Mouse (Mus musculus) embryonic fibroblast, embryonic 13.5 days (primary cell): ENCODE data around the gene Cldn9. TPM values are rescaled to one million over a fixed set of nuclear protein-coding genes. Genes with fewer than 3 reads are reported as not detected.
A peak's percentile ranks its signal among the peaks of the same experiment; 100 is the strongest.

ENCODE experiments used
- H3K27ac ChIP-seq: 2 replicates; pipeline ENCODE4 v1.5.1; 2012; ENCODE audit warnings: low read length, control low read depth, inconsistent platforms; ENCODE audit not compliant: insufficient read depth
- H3K4me1 ChIP-seq: 2 replicates; pipeline ENCODE4 v1.6.1; 2011; ENCODE audit warnings: low read length; ENCODE audit not compliant: control insufficient read depth, insufficient read depth
- H3K4me3 ChIP-seq: 2 replicates; pipeline ENCODE4 v1.5.1; 2011; ENCODE audit warnings: mild to moderate bottlenecking, control low read depth, low read length; ENCODE audit not compliant: insufficient read depth
- CTCF ChIP-seq: IDR thresholded peaks from 2 replicates; pipeline ENCODE4 v1.5.1; 2011; ENCODE audit warnings: mild to moderate bottlenecking, control low read depth, low read length, moderate library complexity, borderline replicate concordance; ENCODE audit not compliant: insufficient read depth
- POLR2A ChIP-seq: IDR thresholded peaks from 2 replicates; pipeline ENCODE4 v1.6.1; 2011; ENCODE audit warnings: low read depth, mild to moderate bottlenecking, control low read depth, low read length, moderate library complexity
- polyA plus RNA-seq: library from polyadenylated mRNA; stranded (reverse); fragments of >200 nt; gene quantifications from 2 replicates; pipeline ENCODE4 v1.2.4, GENCODE M21; 2011; ENCODE audit warnings: low read depth; ENCODE audit not compliant: missing spikeins, insufficient read length

Gene Cldn9
- polyA plus RNA-seq, 1 experiment: not detected

GRCm38 (mm10) chr17:23680336-23680735 is 3.5 kb downstream of the Cldn9 start:
- H3K27ac ChIP-seq: no peak overlapping the region
- TF ChIP-seq POLR2A: no peak
- TF ChIP-seq CTCF: no peak
- H3K4me3 ChIP-seq: no peak overlapping the region
- no peaks in the 10 kb centered on the region for H3K4me1 ChIP-seq

GRCm38 (mm10) chr17:23679127-23679835 is 4.5 kb downstream of the Cldn9 start, which contains the start of gene Cldn6:
Gene Cldn6 (plus strand): TSS chr17:23679249.
- Histone ChIP-seq H3K27ac (no peak within 1 kb of the TSS), H3K4me3 (no peak within 1 kb of the TSS), H3K4me1 (no peaks in the 10 kb centered on the region)
- TF ChIP-seq POLR2A (no peak), CTCF (no peak)

GRCm38 (mm10) chr17:23677236-23677679 is 6.6 kb downstream of the Cldn9 start, which contains the start of gene Tnfrsf12a:
Gene Tnfrsf12a (minus strand): TSS chr17:23677468.
- TF ChIP-seq POLR2A (peak; percentile 99), CTCF (no peak)
- no peaks in the 10 kb centered on the region for H3K4me1 ChIP-seq
- peak within 1 kb of the TSS; percentile 83 for H3K4me3 ChIP-seq
- H3K27ac ChIP-seq: peak within 1 kb of the TSS; percentile 98

- H3K27ac ChIP-seq: peak overlapping the region; percentile 98
- no peaks in the 10 kb centered on the region; the same call in 1 of the 2 replicates for H3K4me1 ChIP-seq
These were observed 7.3 kb downstream of the Cldn9 start for GRCm38 (mm10) chr17:23676473-23677031.

GRCm38 (mm10) chr17:23675564-23676281 is 8.1 kb downstream of the Cldn9 start:
- Histone ChIP-seq H3K4me3 (peak overlapping the region; percentile 83), H3K4me1 (no peaks in the 10 kb centered on the region; the same call in 1 of the 2 replicates), H3K27ac (peak overlapping the region; percentile 98)
- TF ChIP-seq CTCF (no peak), POLR2A (peak; percentile 77)

More at GRCm38 (mm10) chr17:23676473-23677031, 7.3 kb downstream of the Cldn9 start:
- TF ChIP-seq POLR2A (0 out of 2 replicates have a peak, but pooled peaks have one; percentile 47), CTCF (no peak)
- peak overlapping the region; percentile 83 for H3K4me3 ChIP-seq

GRCm38 (mm10) chr17:23675127-23675526 is 8.7 kb downstream of the Cldn9 start:
- TF ChIP-seq POLR2A (peak; percentile 52; the same call in 1 of the 2 replicates), CTCF (no peak)
- H3K27ac ChIP-seq: peak overlapping the region; percentile 98
- no peaks in the 10 kb centered on the region; the same call in 1 of the 2 replicates for H3K4me1 ChIP-seq
- H3K4me3 ChIP-seq: peak overlapping the region; percentile 83

GRCm38 (mm10) chr17:23674271-23674952 is 9.4 kb downstream of the Cldn9 start:
- Histone ChIP-seq H3K27ac (peak overlapping the region; percentile 98), H3K4me3 (peak overlapping the region; percentile 83), H3K4me1 (no peaks in the 10 kb centered on the region; the same call in 1 of the 2 replicates)
- TF ChIP-seq POLR2A (peak; percentile 41), CTCF (no peak)

GRCm38 (mm10) chr17:23673424-23674073 is 10.3 kb downstream of the Cldn9 start, which contains the start of the genes Hcfc1r1 and Thoc6:
Gene Hcfc1r1 (plus strand): TSS chr17:23673596.
Gene Thoc6 (minus strand): TSS chr17:23673882.
- H3K4me1 ChIP-seq: no peaks in the 10 kb centered on the region; the same call in 1 of the 2 replicates
- H3K27ac ChIP-seq: peak within 1 kb of the TSS; percentile 98
- H3K4me3 ChIP-seq: peak within 1 kb of the TSS; percentile 83
- TF ChIP-seq CTCF: no peak
- peak; percentile 63 for TF ChIP-seq POLR2A

- H3K4me1 ChIP-seq: no peaks in the 10 kb centered on the region; the same call in 1 of the 2 replicates
- no peak overlapping the region for H3K27ac ChIP-seq
- TF ChIP-seq POLR2A (no peak), CTCF (no peak)
- peak overlapping the region; percentile 83 for H3K4me3 ChIP-seq
These were observed 11.1 kb downstream of the Cldn9 start for GRCm38 (mm10) chr17:23672761-23673160.

GRCm38 (mm10) chr17:23671519-23671918 is 12.3 kb downstream of the Cldn9 start:
- H3K27ac ChIP-seq: no peak overlapping the region
- no peaks in the 10 kb centered on the region; the same call in 1 of the 2 replicates for H3K4me1 ChIP-seq
- no peak overlapping the region for H3K4me3 ChIP-seq
- no peak for TF ChIP-seq POLR2A
- no peak for TF ChIP-seq CTCF
